Mouse (Mus musculus): Measurements from ENCODE around the gene Kcnk1.

- no peak for TF ChIP-seq CTCF (IDR thresholded peaks at IDR 0.05; ENCODE audit: low read depth)
- TF ChIP-seq EP300 (IDR thresholded peaks at IDR 0.05; ENCODE audit: low read depth): no peak
These were observed 41.4 kb downstream of the Kcnk1 start for GRCm38 (mm10) chr8:126036340-126036739.

All from liver, embryonic 14.5 days (tissue).